Mouse (Mus musculus) embryo, embryonic 9.5 days (tissue): Measurements from ENCODE around the gene Slc17a6.
"Not testable (repeated sequence)": the region's sequence is repeated elsewhere in the genome, so short reads cannot be mapped to it uniquely, and the experiment has no call there.

Source experiments
- DNase-seq: peaks from one replicate; pipeline ENCODE4 v3.0.0-alpha.2; 2017; ENCODE audit errors: extremely low spot score

Gene Slc17a6

GRCm38 (mm10) chr7:51693539-51694217 is 71.9 kb downstream of the Slc17a6 start:
- DNase-seq = no peak

DNA sequence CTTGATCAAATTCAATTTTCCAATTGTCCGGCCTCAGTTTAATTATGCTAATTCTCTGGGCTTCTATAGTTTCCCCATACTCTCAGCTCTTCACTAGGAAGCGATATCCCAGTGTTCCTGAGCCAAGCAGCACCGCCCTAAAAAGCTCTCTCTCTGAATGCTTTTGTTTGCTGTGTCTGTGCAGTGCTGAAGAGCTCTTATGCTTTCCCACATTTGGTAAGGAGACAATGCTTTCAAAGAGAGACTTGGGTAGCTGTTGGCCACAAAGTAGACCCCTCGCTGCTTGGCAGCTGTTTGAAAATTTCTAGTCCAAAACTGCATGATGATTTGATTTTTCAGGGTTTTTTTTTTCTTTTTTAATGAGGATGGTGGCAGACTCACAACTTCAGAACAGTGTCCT is 72.6 kb downstream of the Slc17a6 start:
- DNase-seq = no peak

GRCm38 (mm10) chr7:51709508-51709907 is 87.7 kb downstream of the Slc17a6 start:
- DNase-seq = no peak

- not testable (repeated sequence) for DNase-seq
These were observed 88.5 kb downstream of the Slc17a6 start for GRCm38 (mm10) chr7:51710346-51710745.

- DNase-seq = no peak
These were observed 94.0 kb downstream of the Slc17a6 start for GRCm38 (mm10) chr7:51715771-51716170.
